Mouse (Mus musculus): ENCODE data around the gene Slc17a1. TPM values are rescaled to one million over a fixed set of nuclear protein-coding genes. Genes with fewer than 3 reads are reported as not detected.

Gene Slc17a1
- polyA plus RNA-seq, 1 experiment from 2014 or later: not detected

DNA sequence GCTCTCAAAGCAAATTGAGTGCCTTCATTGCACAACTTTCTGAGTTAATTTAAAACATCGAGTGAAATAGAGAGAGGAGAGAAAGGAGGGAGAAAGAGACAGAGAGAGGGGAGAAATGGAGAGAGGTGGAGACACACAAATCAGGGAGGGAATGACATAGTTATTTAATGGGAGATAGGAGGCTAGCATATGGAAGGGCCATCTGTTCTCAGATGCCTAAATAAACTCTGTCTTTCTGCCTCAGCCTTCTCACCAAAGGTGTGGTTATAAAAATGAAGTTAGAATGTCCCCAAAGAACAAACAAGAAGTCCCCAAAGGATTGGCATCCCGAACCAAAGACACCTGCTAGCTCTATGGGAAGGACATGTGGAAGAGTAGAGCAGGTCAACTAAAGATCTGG is 18.3 kb upstream of the Slc17a1 start:
- no peaks in the 10 kb centered on the region for H3K27me3 ChIP-seq (replicated peaks; ENCODE audit: control insufficient read depth, insufficient read depth, low read length)
- H3K4me1 ChIP-seq (ENCODE audit: control insufficient read depth, insufficient read depth, low read length): no peaks in the 10 kb centered on the region
- H3K27ac ChIP-seq (ENCODE audit: low read depth, low read length): no peak overlapping the region
- no peak overlapping the region for H3K4me2 ChIP-seq (ENCODE audit: low read length)
- H3K36me3 ChIP-seq (ENCODE audit: control insufficient read depth, insufficient read depth, low read length): no peaks in the 10 kb centered on the region
- no peaks in the 10 kb centered on the region for H3K9me3 ChIP-seq (replicated peaks; ENCODE audit: control insufficient read depth, low read length)
- H3K4me3 ChIP-seq (ENCODE audit: low read depth, low read length): no peak overlapping the region
- WGBS: 72% methylated on average over 2 of the region's 2 CpGs
- H3K9ac ChIP-seq (ENCODE audit: low read length): no peak overlapping the region
- ATAC-seq: no peak
- DNase-seq (ENCODE audit: low spot score): peak; percentile 16

DNA sequence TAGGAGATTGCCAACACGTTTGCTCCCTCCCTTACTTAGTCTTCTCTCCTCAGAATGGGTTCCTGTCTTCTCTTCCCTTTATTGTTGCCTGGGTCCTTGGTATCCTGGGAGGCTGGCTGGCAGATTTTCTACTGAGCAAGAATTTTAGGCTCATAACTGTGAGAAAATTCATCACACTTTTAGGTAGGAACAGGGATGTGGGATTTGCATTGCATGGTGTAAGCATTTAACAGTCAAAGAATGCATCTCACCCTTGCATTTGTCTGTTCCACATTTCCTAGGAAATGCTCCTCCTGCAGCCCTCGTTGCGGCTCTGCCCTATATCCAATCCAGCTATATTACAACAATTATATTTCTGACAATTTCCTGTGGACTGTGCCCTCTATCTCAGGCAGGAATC is 11.1 kb upstream of the Slc17a1 start:
- no peaks in the 10 kb centered on the region for H3K9me3 ChIP-seq (replicated peaks; ENCODE audit: control insufficient read depth, low read length)
- H3K4me3 ChIP-seq (ENCODE audit: low read depth, low read length): no peak overlapping the region
- no peaks in the 10 kb centered on the region for H3K4me1 ChIP-seq (ENCODE audit: control insufficient read depth, insufficient read depth, low read length)
- H3K27ac ChIP-seq (ENCODE audit: low read depth, low read length): no peak overlapping the region
- WGBS: 74% methylated on average over 3 of the region's 3 CpGs
- ATAC-seq (no peak), DNase-seq (ENCODE audit: low spot score) (no peak)
- H3K36me3 ChIP-seq (ENCODE audit: control insufficient read depth, insufficient read depth, low read length): no peaks in the 10 kb centered on the region
- H3K4me2 ChIP-seq (ENCODE audit: low read length): no peak overlapping the region
- H3K9ac ChIP-seq (ENCODE audit: low read length): no peak overlapping the region
- H3K27me3 ChIP-seq (replicated peaks; ENCODE audit: control insufficient read depth, insufficient read depth, low read length): no peaks in the 10 kb centered on the region

DNA sequence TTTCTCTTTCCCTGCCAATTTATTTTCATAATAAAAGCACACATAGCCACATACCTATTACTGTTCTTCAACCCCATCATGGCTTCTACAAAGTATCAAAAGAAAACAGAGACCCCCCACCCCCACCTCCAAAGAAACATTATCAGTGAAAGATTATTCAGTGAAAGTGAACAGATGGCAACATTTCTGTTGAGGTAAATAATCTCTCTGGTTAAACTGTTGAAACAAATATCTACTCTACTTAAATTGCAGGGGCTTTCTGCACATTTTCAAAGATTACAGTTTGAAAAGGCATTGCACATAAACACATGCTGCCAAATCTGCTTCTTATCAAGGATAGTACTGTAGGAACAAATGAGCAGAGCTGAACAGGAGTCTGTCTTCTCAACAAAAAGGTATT is 5.7 kb upstream of the Slc17a1 start:
- no peak overlapping the region for H3K4me2 ChIP-seq (ENCODE audit: low read length)
- ATAC-seq: no peak

DNA sequence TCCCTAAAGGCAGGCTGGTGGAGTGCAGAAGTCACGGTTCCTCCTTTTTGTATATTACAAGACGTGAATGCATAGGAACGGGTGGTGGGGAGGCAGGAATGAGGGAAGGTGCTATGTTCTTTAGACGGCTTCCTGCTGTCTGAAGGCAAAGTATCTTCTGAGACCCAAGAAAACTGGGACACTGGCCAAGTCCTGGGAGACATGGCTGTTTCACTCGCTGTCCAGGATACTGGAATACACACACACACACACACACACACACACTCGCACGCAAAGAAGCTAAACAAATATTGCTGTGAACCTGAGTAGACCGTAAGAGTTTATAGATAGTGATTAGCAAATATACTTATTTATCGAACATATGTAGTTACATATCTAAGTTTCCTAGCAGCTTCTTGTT is 2.8 kb upstream of the Slc17a1 start:
- H3K4me3 ChIP-seq (ENCODE audit: low read depth, low read length): no peak overlapping the region
- H3K36me3 ChIP-seq (ENCODE audit: control insufficient read depth, insufficient read depth, low read length): no peaks in the 10 kb centered on the region
- ATAC-seq (no peak), DNase-seq (ENCODE audit: low spot score) (no peak)
- H3K4me2 ChIP-seq (ENCODE audit: low read length): no peak overlapping the region
- H3K9me3 ChIP-seq (replicated peaks; ENCODE audit: control insufficient read depth, low read length): no peaks in the 10 kb centered on the region
- no peak overlapping the region for H3K9ac ChIP-seq (ENCODE audit: low read length)
- H3K27me3 ChIP-seq (replicated peaks; ENCODE audit: control insufficient read depth, insufficient read depth, low read length): no peaks in the 10 kb centered on the region
- no peaks in the 10 kb centered on the region for H3K4me1 ChIP-seq (ENCODE audit: control insufficient read depth, insufficient read depth, low read length)
- WGBS: 86% methylated on average over 9 of the region's 9 CpGs
- no peak overlapping the region for H3K27ac ChIP-seq (ENCODE audit: low read depth, low read length)

More for the DNA sequence above, 5.7 kb upstream of the Slc17a1 start:
- H3K9me3 ChIP-seq (replicated peaks; ENCODE audit: control insufficient read depth, low read length): no peaks in the 10 kb centered on the region
- H3K4me1 ChIP-seq (ENCODE audit: control insufficient read depth, insufficient read depth, low read length): no peaks in the 10 kb centered on the region
- no peak overlapping the region for H3K27ac ChIP-seq (ENCODE audit: low read depth, low read length)
- no peaks in the 10 kb centered on the region for H3K27me3 ChIP-seq (replicated peaks; ENCODE audit: control insufficient read depth, insufficient read depth, low read length)
- no peaks in the 10 kb centered on the region for H3K36me3 ChIP-seq (ENCODE audit: control insufficient read depth, insufficient read depth, low read length)
- DNase-seq (ENCODE audit: low spot score): no peak
- no peak overlapping the region for H3K4me3 ChIP-seq (ENCODE audit: low read depth, low read length)
- no peak overlapping the region for H3K9ac ChIP-seq (ENCODE audit: low read length)

DNA sequence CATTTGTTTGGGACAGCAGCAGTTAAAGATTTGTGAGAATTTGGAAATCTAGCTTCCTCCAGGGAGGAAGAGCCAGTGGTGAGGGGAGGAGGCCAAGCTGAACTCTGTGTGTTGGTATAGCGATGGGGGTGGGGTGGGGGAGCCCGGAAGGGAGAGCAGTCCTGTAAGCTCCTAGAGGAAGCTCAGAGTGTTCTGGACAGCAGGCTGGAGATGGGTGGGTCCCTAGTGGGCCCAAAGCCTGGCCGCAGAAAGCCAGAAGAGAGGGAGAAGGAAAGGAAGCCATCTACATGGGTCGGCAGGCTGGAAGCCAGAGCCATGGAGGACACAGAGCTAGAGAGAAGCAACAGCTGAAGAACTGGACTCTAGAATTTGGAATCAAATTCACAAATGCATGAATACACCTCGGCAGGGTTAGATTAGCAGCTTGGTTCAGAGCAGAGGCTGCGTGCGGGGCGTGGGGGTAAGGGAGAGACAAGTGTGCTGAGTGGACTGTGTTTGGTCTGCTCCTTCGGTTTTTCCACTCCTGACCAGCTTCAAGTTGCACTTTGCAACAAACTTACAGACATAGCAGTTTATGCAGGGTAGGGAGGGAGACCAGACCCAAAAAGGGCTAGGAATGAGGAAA is 1.4 kb upstream of the Slc17a1 start:
- no peaks in the 10 kb centered on the region for H3K36me3 ChIP-seq (ENCODE audit: control insufficient read depth, insufficient read depth, low read length)
- no peak overlapping the region for H3K27ac ChIP-seq (ENCODE audit: low read depth, low read length)
- H3K4me3 ChIP-seq (ENCODE audit: low read depth, low read length): no peak overlapping the region
- H3K9ac ChIP-seq (ENCODE audit: low read length): no peak overlapping the region
- H3K27me3 ChIP-seq (replicated peaks; ENCODE audit: control insufficient read depth, insufficient read depth, low read length): no peaks in the 10 kb centered on the region
- WGBS: 86% methylated on average over 9 of the region's 9 CpGs
- ATAC-seq (no peak), DNase-seq (ENCODE audit: low spot score) (no peak)
- H3K4me1 ChIP-seq (ENCODE audit: control insufficient read depth, insufficient read depth, low read length): no peaks in the 10 kb centered on the region
- H3K9me3 ChIP-seq (replicated peaks; ENCODE audit: control insufficient read depth, low read length): no peaks in the 10 kb centered on the region
- H3K4me2 ChIP-seq (ENCODE audit: low read length): no peak overlapping the region

DNA sequence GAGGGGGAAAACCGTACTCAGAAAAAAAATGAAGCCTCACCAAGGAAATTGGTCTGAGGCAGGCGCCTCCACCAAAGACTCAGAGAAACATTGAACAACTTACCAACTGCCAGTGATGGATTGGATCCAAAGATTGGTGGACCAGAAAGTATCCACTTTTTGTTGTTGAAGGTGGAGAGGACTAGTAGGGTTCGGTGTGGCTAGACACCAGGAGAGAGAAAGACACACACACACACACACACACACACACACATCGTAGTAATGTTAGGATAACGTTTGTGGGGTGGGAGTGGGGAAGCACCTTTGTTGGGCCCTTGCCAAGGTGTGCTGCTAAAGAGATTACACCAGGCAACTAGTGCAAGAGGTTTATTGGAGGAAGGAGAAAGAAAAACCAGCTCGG is 550 bp upstream of the Slc17a1 start:
- Histone ChIP-seq H3K27me3 (replicated peaks; ENCODE audit: control insufficient read depth, insufficient read depth, low read length) (no peaks in the 10 kb centered on the region), H3K9me3 (replicated peaks; ENCODE audit: control insufficient read depth, low read length) (no peaks in the 10 kb centered on the region), H3K4me1 (ENCODE audit: control insufficient read depth, insufficient read depth, low read length) (no peaks in the 10 kb centered on the region), H3K4me2 (ENCODE audit: low read length) (no peak overlapping the region), H3K9ac (ENCODE audit: low read length) (no peak overlapping the region), H3K36me3 (ENCODE audit: control insufficient read depth, insufficient read depth, low read length) (no peaks in the 10 kb centered on the region), H3K4me3 (ENCODE audit: low read depth, low read length) (no peak overlapping the region), H3K27ac (ENCODE audit: low read depth, low read length) (no peak overlapping the region)
- DNase-seq (ENCODE audit: low spot score) (no peak), ATAC-seq (no peak)
- WGBS: 84% methylated on average over 6 of the region's 6 CpGs

DNA sequence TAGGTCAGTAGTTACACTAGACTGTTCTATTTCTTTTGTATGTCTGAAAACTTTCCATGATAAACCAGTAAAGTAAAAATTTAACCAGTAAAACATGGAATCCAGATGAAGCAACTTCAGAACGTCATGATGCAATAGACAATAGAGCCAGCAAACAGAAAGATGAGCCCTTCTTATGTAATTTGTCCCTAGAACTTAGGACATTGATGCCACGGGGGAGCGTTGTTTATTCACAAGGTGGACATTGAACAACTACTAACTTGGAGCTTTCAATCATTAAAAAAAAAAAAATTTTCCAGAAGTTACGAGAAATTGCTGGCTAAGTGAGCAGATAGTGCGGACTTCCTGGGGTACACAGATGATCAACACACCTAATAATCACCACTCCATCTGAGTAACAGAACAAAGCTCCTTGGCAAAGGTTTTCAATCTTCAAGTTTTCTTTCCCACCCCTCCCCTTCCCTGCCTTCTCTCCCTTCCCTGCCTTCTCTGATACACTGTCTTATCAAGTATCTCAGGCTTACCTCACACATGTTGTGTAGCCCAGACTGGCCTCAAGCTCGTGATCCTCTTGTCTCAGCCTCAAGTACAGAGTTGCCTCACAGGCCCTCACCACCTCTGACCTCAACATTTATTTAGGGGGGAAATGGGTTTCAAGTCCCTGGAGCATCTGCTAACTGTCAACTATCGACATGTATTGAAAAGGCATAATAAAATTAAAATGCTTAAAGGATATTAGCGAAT is 1.4 kb downstream of the Slc17a1 start:
- Histone ChIP-seq H3K9ac (ENCODE audit: low read length) (no peak overlapping the region), H3K4me2 (ENCODE audit: low read length) (no peak overlapping the region), H3K4me3 (ENCODE audit: low read depth, low read length) (no peak overlapping the region), H3K9me3 (replicated peaks; ENCODE audit: control insufficient read depth, low read length) (no peaks in the 10 kb centered on the region), H3K27me3 (replicated peaks; ENCODE audit: control insufficient read depth, insufficient read depth, low read length) (no peaks in the 10 kb centered on the region), H3K27ac (ENCODE audit: low read depth, low read length) (no peak overlapping the region), H3K4me1 (ENCODE audit: control insufficient read depth, insufficient read depth, low read length) (no peaks in the 10 kb centered on the region), H3K36me3 (ENCODE audit: control insufficient read depth, insufficient read depth, low read length) (no peaks in the 10 kb centered on the region)
- no peak for ATAC-seq
- 91% methylated on average over 8 of the region's 8 CpGs for WGBS
- DNase-seq (ENCODE audit: low spot score): no peak

DNA sequence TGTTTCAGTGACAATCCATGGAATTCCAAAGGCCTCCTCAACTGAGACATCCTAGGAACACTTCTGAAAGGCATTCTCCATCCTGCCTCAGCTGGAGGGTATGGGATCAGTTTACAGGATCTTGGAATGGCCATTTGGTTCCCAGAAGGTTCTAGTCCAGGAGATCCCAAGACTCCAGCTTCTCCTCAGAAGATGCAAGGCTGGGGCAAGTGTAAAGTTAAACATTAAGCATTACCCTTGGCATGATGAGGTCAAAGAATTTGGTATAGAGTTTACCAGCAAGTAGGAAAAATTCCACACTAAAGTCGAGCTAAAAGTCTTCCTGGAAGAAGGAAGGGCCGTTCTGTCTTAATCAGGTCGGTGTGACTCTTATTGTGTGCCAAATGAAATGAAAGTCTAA is 2.4 kb downstream of the Slc17a1 start:
- no peak for ATAC-seq
- Histone ChIP-seq H3K27me3 (replicated peaks; ENCODE audit: control insufficient read depth, insufficient read depth, low read length) (no peaks in the 10 kb centered on the region), H3K4me1 (ENCODE audit: control insufficient read depth, insufficient read depth, low read length) (no peaks in the 10 kb centered on the region), H3K27ac (ENCODE audit: low read depth, low read length) (no peak overlapping the region), H3K36me3 (ENCODE audit: control insufficient read depth, insufficient read depth, low read length) (no peaks in the 10 kb centered on the region), H3K9ac (ENCODE audit: low read length) (no peak overlapping the region), H3K9me3 (replicated peaks; ENCODE audit: control insufficient read depth, low read length) (no peaks in the 10 kb centered on the region), H3K4me2 (ENCODE audit: low read length) (no peak overlapping the region), H3K4me3 (ENCODE audit: low read depth, low read length) (no peak overlapping the region)
- WGBS: 83% methylated on average over 3 of the region's 3 CpGs
- no peak for DNase-seq (ENCODE audit: low spot score)

DNA sequence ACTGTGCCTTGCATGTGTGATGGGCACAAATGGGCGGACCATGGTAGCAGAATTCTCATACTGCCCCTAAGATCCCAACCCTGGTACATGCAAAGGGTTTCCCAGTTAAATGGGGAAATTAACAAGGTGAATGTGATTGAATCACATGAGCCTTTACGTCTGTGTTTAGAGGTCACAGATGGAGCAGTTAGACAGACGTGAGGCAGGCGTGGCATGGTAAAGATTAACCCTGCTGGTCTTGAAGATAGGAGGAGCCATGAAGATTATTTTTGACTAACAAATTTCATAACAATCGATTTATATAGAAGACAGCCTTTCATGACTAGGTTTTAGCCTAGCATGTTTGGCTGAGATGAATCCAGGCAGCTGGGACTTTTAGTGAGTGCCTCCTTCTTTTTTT is 5.6 kb downstream of the Slc17a1 start:
- no peaks in the 10 kb centered on the region for H3K36me3 ChIP-seq (ENCODE audit: control insufficient read depth, insufficient read depth, low read length)
- DNase-seq (ENCODE audit: low spot score) (no peak), ATAC-seq (no peak)
- H3K9me3 ChIP-seq (replicated peaks; ENCODE audit: control insufficient read depth, low read length): no peaks in the 10 kb centered on the region
- no peak overlapping the region for H3K4me3 ChIP-seq (ENCODE audit: low read depth, low read length)
- no peak overlapping the region for H3K27ac ChIP-seq (ENCODE audit: low read depth, low read length)
- H3K4me1 ChIP-seq (ENCODE audit: control insufficient read depth, insufficient read depth, low read length): no peaks in the 10 kb centered on the region
- no peaks in the 10 kb centered on the region for H3K27me3 ChIP-seq (replicated peaks; ENCODE audit: control insufficient read depth, insufficient read depth, low read length)
- no peak overlapping the region for H3K4me2 ChIP-seq (ENCODE audit: low read length)
- WGBS: 89% methylated on average over 5 of the region's 5 CpGs
- no peak overlapping the region for H3K9ac ChIP-seq (ENCODE audit: low read length)

All from forebrain, embryonic 14.5 days (tissue).